Mouse (Mus musculus) ZHBTc4 (cell line): Measurements from ENCODE around the gene Tspo.

Experiments
- DNase-seq: peaks from one replicate; pipeline ENCODE4 v3.0.0-alpha.2; 2011; ENCODE audit warnings: low read depth, low spot score

Gene Tspo

DNA sequence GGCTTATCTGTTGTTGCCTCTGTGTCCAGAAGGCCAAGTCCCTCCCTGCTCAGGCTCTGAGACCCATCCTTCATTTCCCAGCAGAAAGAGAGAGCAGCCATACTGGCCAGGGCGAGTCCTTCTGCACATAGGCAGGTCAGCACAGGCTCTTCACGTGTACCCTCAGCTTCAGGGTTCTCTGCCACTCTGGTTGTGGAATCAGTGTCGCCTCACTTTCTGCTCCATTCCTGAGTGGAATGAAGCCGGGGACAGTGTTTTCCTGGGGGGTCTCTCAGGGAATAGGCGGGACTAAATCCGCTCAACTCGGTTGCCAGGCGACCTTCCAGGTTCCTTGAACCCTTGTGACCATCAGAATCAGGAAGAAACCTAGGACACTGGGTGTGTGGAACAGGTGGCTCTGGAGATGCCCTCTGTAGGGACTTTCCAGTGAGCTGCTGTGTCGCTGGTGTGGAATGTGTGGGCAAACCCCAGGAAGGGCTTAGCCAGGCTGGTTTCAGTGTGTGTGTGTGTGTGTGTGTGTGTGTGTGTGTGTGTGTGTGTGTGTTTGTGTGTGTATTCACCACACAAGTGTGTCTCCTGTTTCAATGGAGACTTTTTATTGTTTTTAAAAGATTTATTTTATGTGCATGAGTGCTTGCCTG is 21.6 kb upstream of the Tspo start:
- DNase-seq: no peak

DNA sequence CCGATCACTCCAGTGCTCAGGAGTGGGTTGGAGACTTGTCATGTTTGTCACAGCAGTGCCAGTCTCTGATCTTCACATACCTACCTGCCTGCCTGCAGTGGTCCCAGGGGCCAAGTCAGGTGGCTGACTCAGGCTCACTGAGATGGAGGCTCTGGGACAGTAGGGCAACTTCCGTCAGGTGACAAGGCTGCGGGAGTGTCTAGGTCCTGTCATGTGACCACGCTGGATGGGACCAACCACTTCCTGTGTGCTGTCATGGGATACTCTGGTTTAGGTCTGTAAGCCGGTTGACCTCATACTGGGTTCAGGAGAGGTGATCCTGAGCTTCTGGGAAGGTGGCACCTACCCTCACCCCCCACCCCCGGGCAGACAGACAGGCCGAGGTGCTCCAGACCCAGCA is 17.4 kb upstream of the Tspo start:
- no peak for DNase-seq

DNA sequence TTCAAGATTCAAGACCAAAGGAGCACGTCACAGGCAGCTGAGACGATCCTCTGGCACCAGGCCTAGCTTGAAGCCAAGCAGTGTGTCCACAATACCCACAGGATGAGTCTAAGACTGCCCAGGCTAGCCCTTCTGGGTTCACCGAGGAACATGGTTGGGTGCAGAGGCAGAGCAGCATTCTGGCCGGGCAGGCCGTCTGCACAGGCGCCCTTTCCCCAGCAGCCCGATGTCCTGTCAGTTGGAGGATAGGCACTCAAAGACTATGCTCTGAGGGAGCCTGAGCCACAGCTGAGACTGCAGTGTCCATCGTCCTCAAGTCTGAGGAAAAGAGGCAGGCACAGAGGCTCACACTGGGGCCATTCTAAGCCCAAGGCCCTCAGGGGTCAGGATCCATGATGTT is 16.2 kb upstream of the Tspo start:
- no peak for DNase-seq

DNA sequence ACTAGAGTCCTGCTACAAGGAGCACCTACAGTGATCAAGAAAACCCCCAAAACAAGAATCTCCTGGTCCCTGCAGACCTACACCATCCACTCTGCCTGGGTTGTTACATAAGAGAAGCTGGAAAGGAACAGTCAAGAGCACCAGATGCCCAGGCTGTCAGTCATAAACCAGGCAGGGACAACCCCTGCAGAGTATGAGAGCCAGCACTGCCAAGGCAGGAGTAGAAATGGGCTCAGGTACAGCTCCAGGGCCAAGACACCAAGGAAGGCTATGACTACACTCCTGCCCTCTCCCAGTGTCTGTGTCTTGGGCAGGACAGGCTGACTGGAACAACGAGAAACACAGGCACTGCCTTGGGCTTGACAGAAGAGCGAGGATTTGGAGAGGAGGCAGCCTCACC is 13.3 kb upstream of the Tspo start:
- DNase-seq: no peak

DNA sequence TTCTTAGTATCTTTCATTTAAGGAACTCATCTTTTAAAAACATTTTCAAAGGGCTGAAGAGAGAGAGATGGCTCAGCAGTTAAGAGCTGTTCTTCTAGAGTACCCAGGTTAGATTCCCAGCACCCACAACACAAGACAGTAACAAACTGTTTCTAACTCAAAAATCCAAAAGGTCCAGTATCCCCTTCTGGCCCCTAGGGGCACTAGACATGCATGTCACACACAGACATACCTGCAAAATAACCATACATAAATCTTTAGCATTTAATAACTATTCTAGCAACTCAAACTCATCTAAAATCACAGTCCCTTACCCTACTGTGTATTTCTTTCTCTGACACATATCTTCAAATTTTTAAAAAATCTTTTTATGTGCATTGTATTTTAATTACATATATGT is 9.6 kb upstream of the Tspo start:
- peak; percentile 35 for DNase-seq

GRCm38 (mm10) chr15:83555161-83555974 is 8.0 kb upstream of the Tspo start:
- peak; percentile 93 for DNase-seq

DNA sequence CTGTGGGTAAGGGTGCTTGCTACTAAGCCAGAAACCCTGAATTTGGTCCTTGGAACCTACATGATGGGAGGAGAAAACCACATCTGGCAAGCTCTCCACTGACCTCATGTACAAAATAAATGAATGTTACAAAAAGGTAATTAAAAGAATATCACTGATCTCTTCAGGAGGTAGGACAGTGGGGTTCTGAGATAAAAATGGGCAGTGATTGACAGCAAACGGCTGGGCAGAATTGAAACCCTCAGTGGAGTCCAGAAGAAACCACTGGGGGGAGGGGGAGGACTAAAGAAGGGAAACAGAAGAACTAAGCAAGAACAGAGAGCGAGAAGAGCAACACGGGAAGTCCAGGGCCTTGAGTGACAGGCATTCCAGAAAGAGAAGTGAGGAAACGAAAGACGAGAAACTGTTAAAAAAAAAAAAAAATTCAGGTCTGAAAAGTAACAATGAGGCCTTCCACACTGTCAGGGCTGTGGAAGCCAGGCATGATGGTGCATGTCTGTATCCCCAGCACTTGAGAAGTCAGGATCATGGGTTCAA is 2.4 kb upstream of the Tspo start:
- no peak for DNase-seq

DNA sequence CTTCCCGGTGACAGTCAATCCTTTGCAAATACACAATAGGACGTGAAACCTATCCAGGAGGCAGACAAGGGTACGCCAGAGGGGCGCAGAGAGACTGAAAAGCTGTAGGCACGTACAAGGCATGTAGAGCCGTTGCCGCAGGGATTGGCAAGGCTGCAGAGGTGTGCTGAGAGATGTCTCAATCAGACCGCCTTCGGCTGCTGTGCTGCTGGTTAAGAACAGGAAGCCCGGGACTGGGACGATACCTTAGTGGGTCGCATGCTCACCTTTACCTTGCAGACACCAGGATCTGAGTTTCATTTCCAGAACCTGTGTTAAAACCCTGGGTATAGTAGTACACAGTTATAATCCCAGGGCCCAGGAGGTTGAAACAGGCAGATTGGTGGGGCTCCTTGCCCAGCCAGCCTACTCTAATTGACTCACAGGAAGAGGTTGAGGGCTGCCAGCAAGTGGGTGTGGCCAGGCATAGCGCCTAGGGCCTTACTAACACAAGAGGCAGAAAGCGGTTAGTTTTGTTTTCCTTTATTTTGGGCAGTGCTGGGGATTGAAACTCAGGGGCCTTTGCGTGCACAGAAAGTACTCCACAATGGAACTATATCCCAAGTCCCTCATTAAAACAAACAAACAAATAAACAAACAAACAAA is 644 bp upstream of the Tspo start:
- peak; percentile 79 for DNase-seq

- DNase-seq: peak; percentile 60
Measured at GRCm38 (mm10) chr15:83563857-83564651, 662 bp downstream of the Tspo start.

GRCm38 (mm10) chr15:83565434-83565833 is 2.0 kb downstream of the Tspo start:
- DNase-seq: no peak

GRCm38 (mm10) chr15:83566006-83566405 is 2.6 kb downstream of the Tspo start:
- no peak for DNase-seq

DNA sequence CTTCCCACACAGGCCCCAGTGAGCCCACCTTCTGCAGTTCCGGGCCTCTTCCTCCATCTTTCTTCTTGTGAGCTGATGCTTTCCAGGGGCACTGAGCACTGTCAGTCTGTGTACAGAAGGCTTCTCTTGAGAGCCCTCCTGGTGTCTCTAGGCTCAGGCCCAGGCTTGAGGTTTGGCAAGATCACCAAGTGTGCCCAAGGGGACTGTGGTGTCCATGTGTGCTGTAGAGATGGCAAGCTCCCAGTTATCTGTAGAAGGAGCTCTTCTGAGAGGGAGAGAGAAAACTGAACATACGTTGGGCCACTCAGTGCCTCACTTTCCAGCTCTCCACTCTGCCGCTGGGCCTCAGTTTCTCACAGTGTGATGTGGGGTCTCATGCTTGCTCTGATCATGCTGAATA is 4.3 kb downstream of the Tspo start:
- no peak for DNase-seq

DNA sequence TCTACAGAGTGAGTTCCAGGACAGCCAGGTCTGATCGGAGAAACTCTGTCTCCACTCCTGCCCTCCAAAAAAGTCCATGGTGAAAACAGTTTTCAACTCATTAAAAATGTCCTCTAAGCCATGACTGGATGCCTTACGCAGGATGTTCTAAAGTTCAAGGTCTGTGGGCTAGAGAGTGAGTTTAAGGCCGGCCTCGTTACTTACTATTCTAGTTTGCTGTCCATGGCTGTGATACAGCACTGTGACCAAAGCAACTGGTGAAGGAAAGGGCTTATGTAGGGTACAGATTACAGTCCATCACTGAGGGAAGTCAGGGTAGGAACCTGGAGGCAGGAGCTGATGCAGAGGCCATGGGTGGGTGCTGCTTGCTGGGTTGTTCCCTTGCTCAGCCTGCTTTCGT is 5.2 kb downstream of the Tspo start:
- DNase-seq: no peak

- DNase-seq: peak; percentile 85
Measured at GRCm38 (mm10) chr15:83569682-83570081, 6.3 kb downstream of the Tspo start.

DNA sequence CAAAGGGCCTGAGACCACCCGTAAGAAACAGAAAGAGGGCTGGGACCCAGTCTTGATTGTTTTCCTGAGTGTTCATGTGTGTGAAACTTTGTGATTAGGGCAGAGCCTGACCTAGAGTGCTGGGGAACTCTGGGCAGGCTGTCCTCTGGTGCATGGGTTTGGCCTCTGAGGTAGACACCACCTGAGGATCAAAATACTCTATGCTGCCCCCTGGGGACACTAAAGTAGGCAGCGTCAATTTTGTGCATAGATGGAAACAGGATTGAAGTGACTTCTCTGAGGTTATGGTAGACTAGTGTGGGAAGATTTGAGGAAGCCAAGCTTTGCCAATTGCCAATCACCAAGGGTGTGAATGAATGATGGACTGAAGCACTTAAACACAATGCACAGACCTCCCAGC is 7.2 kb downstream of the Tspo start:
- peak; percentile 59 for DNase-seq

GRCm38 (mm10) chr15:83571636-83572035 is 8.2 kb downstream of the Tspo start:
- no peak for DNase-seq

- no peak for DNase-seq
Measured at GRCm38 (mm10) chr15:83572132-83572531, 8.7 kb downstream of the Tspo start.

DNA sequence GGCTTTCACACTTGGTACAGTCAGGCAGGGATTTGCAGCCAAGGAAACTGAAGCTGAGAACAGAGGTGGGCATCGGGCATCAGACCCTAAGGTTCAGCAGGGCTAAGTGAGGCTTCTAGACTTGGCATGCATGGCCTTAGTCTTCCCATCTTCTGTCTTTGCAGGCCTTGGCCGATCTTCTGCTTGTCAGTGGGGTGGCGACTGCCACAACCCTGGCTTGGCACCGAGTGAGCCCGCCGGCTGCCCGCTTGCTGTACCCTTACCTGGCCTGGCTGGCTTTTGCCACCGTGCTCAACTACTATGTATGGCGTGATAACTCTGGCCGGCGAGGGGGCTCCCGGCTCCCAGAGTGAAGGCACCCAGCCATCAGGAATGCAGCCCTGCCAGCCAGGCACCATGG is 10.2 kb downstream of the Tspo start:
- DNase-seq: no peak

- no peak for DNase-seq
Measured at GRCm38 (mm10) chr15:83574731-83575351, 11.4 kb downstream of the Tspo start.

- DNase-seq: no peak
Measured at GRCm38 (mm10) chr15:83575543-83575942, 12.2 kb downstream of the Tspo start.

DNA sequence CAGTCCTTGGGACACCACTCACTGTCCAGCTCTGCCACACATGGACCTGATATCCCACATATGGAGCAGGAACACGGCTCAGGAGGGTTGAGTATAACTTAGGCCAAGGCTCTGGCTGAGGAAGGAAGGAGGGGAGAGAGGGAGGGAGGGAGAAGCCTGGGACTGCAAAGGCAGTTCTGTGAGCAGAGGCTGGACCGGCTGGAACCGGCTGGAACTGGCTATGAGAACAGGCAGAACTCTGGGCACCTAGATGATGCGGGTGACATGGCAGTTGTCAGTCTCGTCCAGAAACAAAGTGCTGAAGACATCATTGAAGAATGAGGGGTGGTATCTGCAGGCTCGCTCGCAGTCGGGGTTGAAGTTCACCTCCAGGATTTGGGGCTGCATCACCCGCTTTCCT is 13.3 kb downstream of the Tspo start:
- DNase-seq: peak; percentile 84
